Mouse (Mus musculus) brain, embryonic 14.5 days (tissue): ENCODE data around the gene Tmem100.

ENCODE experiments used
- CTCF ChIP-seq: fragments of 200-500 bp; IDR thresholded peaks from 2 replicates; pipeline ENCODE4 v1.5.1; 2012; ENCODE audit warnings: inconsistent platforms, mild to moderate bottlenecking, moderate library complexity, borderline replicate concordance; ENCODE audit not compliant: insufficient read depth, insufficient read length; ENCODE audit errors: extremely low read depth
- POLR2A ChIP-seq: fragments of 200-500 bp; IDR thresholded peaks from 2 replicates; pipeline ENCODE4 v1.6.1; 2012; ENCODE audit warnings: mild to moderate bottlenecking, inconsistent platforms, borderline replicate concordance; ENCODE audit not compliant: poor library complexity, insufficient read depth, insufficient read length, severe bottlenecking; ENCODE audit errors: extremely low read depth

- TF ChIP-seq CTCF (no peak), POLR2A (no peak)
Observed at GRCm38 (mm10) chr11:90015281-90015680, 14.9 kb upstream of the Tmem100 start.
